In genomic region chr9:28822466-28822865, GRCm38 (mm10) we compare ENCODE assay signal across 19 mouse cellular contexts.
A peak's percentile ranks its signal among the peaks of the same experiment; 100 is the strongest.
DNase-seq lines count a peak whose midpoint lies in the region; ATAC-seq and TF ChIP-seq lines count a peak whose summit lies in the region.
"Had no signal": no experiment of that assay in that cellular context is flagged by ENCODE, and none has a peak within 500 bp of the region (broad histone marks: within the 10 kb centered on the region; RNA-seq: fewer than 3 reads in every experiment).

No protein-coding gene starts in this region.

- H3K27me3 ChIP-seq in forebrain, embryonic 13.5 days, result no peaks in the 10 kb centered on the region
- no peaks in the 10 kb centered on the region for H3K27me3 ChIP-seq in forebrain, embryonic 10.5 days (ENCODE audit: poor library complexity, severe bottlenecking)
- H3K27me3 ChIP-seq in hindbrain, embryonic 12.5 days, result no peaks in the 10 kb centered on the region
- H3K27me3 ChIP-seq: embryonic facial prominence, embryonic 15.5 days; heart, embryonic 12.5 days; hindbrain, embryonic 15.5 days had no signal

- no peak overlapping the region for H3K4me3 ChIP-seq in forebrain, embryonic 13.5 days
- H3K4me3 ChIP-seq in forebrain, embryonic 10.5 days, result no peak overlapping the region
- H3K4me3 ChIP-seq in layer of hippocampus, adult 2 months, result no peak overlapping the region
- H3K4me3 ChIP-seq in hindbrain, embryonic 12.5 days, result no peak overlapping the region
- H3K4me3 ChIP-seq: embryonic facial prominence, embryonic 15.5 days; erythroblast, embryonic 14.5 days; gastrocnemius, adult 2 months; heart, embryonic 12.5 days; hindbrain, embryonic 10.5 days; hindbrain, embryonic 15.5 days had no signal

- no peaks in the 10 kb centered on the region for H3K9me3 ChIP-seq in forebrain, embryonic 13.5 days (replicated peaks)
- no peaks in the 10 kb centered on the region for H3K9me3 ChIP-seq in forebrain, embryonic 10.5 days
- H3K9me3 ChIP-seq in hindbrain, embryonic 12.5 days (replicated peaks), result no peaks in the 10 kb centered on the region
- H3K9me3 ChIP-seq: embryonic facial prominence, embryonic 15.5 days; heart, embryonic 12.5 days; hindbrain, embryonic 10.5 days; hindbrain, embryonic 15.5 days had no signal

- peak; percentile 22 for DNase-seq in cerebellum, adult 8-10 months
- DNase-seq in cerebellum, adult 11-12 months, result no peak
- no peak for DNase-seq in forebrain, embryonic 10.5 days (ENCODE audit: extremely low spot score, low spot score)
- DNase-seq in layer of hippocampus, adult 2 months (ENCODE audit: low spot score in 2 of 2), result peak in 1 of 2 experiments; percentile 8
- no peak for DNase-seq in layer of hippocampus, postnatal 14 days (ENCODE audit: low spot score in 2 of 2)
- peak; percentile 63 for DNase-seq in brain, adult 2 months (ENCODE audit: low read depth, low spot score)
- DNase-seq: adrenal gland, postnatal 10 days; embryo, embryonic 11 days; gastrocnemius, adult 2 months; gastrocnemius, postnatal 25 days; kidney, adult 2 months had no signal

- no peak for TF ChIP-seq CTCF in layer of hippocampus, adult 2 months (conservative IDR thresholded peaks at IDR 0.05)

- H3K27ac ChIP-seq in forebrain, embryonic 13.5 days, result peak overlapping the region; percentile 25; the same call in 1 of the 2 replicates
- no peak overlapping the region for H3K27ac ChIP-seq in forebrain, embryonic 10.5 days
- peak overlapping the region; percentile 10; the same call in 1 of the 2 replicates for H3K27ac ChIP-seq in layer of hippocampus, adult 2 months
- no peak overlapping the region for H3K27ac ChIP-seq in hindbrain, embryonic 12.5 days
- H3K27ac ChIP-seq: embryonic facial prominence, embryonic 15.5 days; gastrocnemius, adult 2 months; hindbrain, embryonic 10.5 days; hindbrain, embryonic 15.5 days had no signal

- 80% methylated on average over 5 of the region's 5 CpGs for WGBS in forebrain, embryonic 13.5 days
- WGBS in forebrain, embryonic 10.5 days, result 84% methylated on average over 5 of the region's 5 CpGs
- WGBS in hindbrain, embryonic 12.5 days, result 75% methylated on average over 5 of the region's 5 CpGs

- no peak overlapping the region for H3K4me2 ChIP-seq in forebrain, embryonic 13.5 days
- no peak overlapping the region for H3K4me2 ChIP-seq in hindbrain, embryonic 12.5 days (replicated peaks)
- H3K4me2 ChIP-seq: embryonic facial prominence, embryonic 15.5 days; heart, embryonic 12.5 days; hindbrain, embryonic 15.5 days had no signal

- no peak overlapping the region for H3K9ac ChIP-seq in forebrain, embryonic 13.5 days
- H3K9ac ChIP-seq in hindbrain, embryonic 12.5 days, result no peak overlapping the region
- H3K9ac ChIP-seq: embryonic facial prominence, embryonic 15.5 days; heart, embryonic 12.5 days; hindbrain, embryonic 15.5 days had no signal

- ATAC-seq in forebrain, embryonic 13.5 days, result 0 out of 2 replicates have a peak, but pooled peaks have one; percentile 21
- ATAC-seq in hindbrain, embryonic 12.5 days (ENCODE audit: low FRiP score), result no peak
- ATAC-seq: intestine, embryonic 16.5 days had no signal

- peaks cover 5% of the 10 kb centered on the region; the same call in 1 of the 2 replicates for H3K4me1 ChIP-seq in forebrain, embryonic 13.5 days
- H3K4me1 ChIP-seq in forebrain, embryonic 10.5 days, result peaks cover 13% of the 10 kb centered on the region
- H3K4me1 ChIP-seq in hindbrain, embryonic 12.5 days, result no peaks in the 10 kb centered on the region
- H3K4me1 ChIP-seq: embryonic facial prominence, embryonic 15.5 days; heart, embryonic 12.5 days; hindbrain, embryonic 10.5 days; hindbrain, embryonic 15.5 days had no signal

- no peaks in the 10 kb centered on the region for H3K36me3 ChIP-seq in forebrain, embryonic 13.5 days (ENCODE audit: poor library complexity, severe bottlenecking)
- no peaks in the 10 kb centered on the region for H3K36me3 ChIP-seq in forebrain, embryonic 10.5 days (replicated peaks)
- no peaks in the 10 kb centered on the region for H3K36me3 ChIP-seq in hindbrain, embryonic 12.5 days
- H3K36me3 ChIP-seq: embryonic facial prominence, embryonic 15.5 days; heart, embryonic 12.5 days; hindbrain, embryonic 10.5 days; hindbrain, embryonic 15.5 days had no signal

Comparison
In these comparisons a context has a peak if more than half of its experiments do, and no peak if none do; other contexts are left out.
1. DNase-seq: peak in cerebellum, adult 8-10 months (single experiment) and brain, adult 2 months (single experiment); none in cerebellum, adult 11-12 months (single experiment), forebrain, embryonic 10.5 days (single experiment) and layer of hippocampus, postnatal 14 days (0 of 2).
2. H3K27ac ChIP-seq: peak in forebrain, embryonic 13.5 days (single experiment) and layer of hippocampus, adult 2 months (single experiment); none in forebrain, embryonic 10.5 days (single experiment) and hindbrain, embryonic 12.5 days (single experiment).